Mouse (Mus musculus) ES-Bruce4 (cell line): Measurements from ENCODE around the gene Hyal1.

Experiments used
- CTCF ChIP-seq: IDR thresholded peaks from one replicate; pipeline ENCODE4 v1.8.1; 2011; ENCODE audit warnings: low read depth, low read length
- EP300 ChIP-seq: IDR thresholded peaks from 2 replicates; pipeline ENCODE4 v1.6.1; 2011; ENCODE audit warnings: low read depth, low read length; ENCODE audit not compliant: insufficient read depth
- POLR2A ChIP-seq: IDR thresholded peaks from one replicate; pipeline ENCODE4 v1.8.1; 2011; ENCODE audit warnings: low read length; ENCODE audit not compliant: insufficient read depth

GRCm38 (mm10) chr9:107611456-107612190, 34.9 kb downstream of the Hyal1 start:
- TF ChIP-seq POLR2A, result no peak
- TF ChIP-seq CTCF, result no peak
- no peak for TF ChIP-seq EP300
